Mouse (Mus musculus) liver, postnatal 0 days (tissue): ENCODE data around the gene Smco1. TPM values are rescaled to one million over a fixed set of nuclear protein-coding genes. Genes with fewer than 3 reads are reported as not detected.
"Not testable (repeated sequence)": the region's sequence is repeated elsewhere in the genome, so short reads cannot be mapped to it uniquely, and the experiment has no call there.

Experiments
- ATAC-seq: fragments of 200-750 bp; cut with Nextera tagmentation; 2 replicates; pipeline ENCODE4 v1.8.0; 2017; ENCODE audit warnings: mild to moderate bottlenecking, moderate library complexity
- DNase-seq: peaks from one replicate; pipeline ENCODE4 v3.0.0-alpha.2; 2016
- H3K27ac ChIP-seq: fragments of 300-500 bp; sonication (generic); 2 replicates; pipeline ENCODE4 v1.5.1; 2014; ENCODE audit warnings: antibody characterized with exemption, moderate library complexity, mild to moderate bottlenecking, low read depth
- H3K27me3 ChIP-seq: fragments of 300-500 bp; sonication (generic); 2 replicates; pipeline ENCODE4 v1.6.1; 2014; ENCODE audit warnings: low read length, control low read depth, mixed read lengths; ENCODE audit not compliant: insufficient read depth
- H3K36me3 ChIP-seq: fragments of 300-500 bp; sonication (generic); replicated peaks from 2 replicates; pipeline ENCODE4 v1.6.1; 2014; ENCODE audit warnings: mild to moderate bottlenecking, control low read depth, low read length, moderate library complexity, mixed read lengths; ENCODE audit not compliant: insufficient read depth
- H3K4me1 ChIP-seq: fragments of 300-500 bp; sonication (generic); 2 replicates; pipeline ENCODE4 v1.6.1; 2014; ENCODE audit warnings: antibody characterized with exemption, mild to moderate bottlenecking, control low read depth; ENCODE audit not compliant: insufficient read depth
- H3K4me2 ChIP-seq: fragments of 300-500 bp; sonication (generic); 2 replicates; pipeline ENCODE4 v1.6.1; 2014; ENCODE audit warnings: low read depth, mild to moderate bottlenecking, low read length, moderate library complexity, mixed read lengths
- H3K4me3 ChIP-seq: fragments of 300-500 bp; sonication (generic); 2 replicates; pipeline ENCODE4 v1.5.1; 2014; ENCODE audit warnings: low read depth, low read length
- H3K9ac ChIP-seq: fragments of 300-500 bp; sonication (generic); replicated peaks from 2 replicates; pipeline ENCODE4 v1.6.1; 2014; ENCODE audit warnings: mild to moderate bottlenecking, moderate library complexity
- H3K9me3 ChIP-seq: fragments of 300-500 bp; sonication (generic); 2 replicates; pipeline ENCODE4 v1.6.1; 2016; ENCODE audit warnings: mild to moderate bottlenecking, control low read depth, low read length, mixed read lengths
- CTCF ChIP-seq: sonication (generic); IDR thresholded peaks from 2 replicates; pipeline ENCODE4 v1.5.1; 2016; ENCODE audit warnings: antibody characterized with exemption, low read depth
- EP300 ChIP-seq: IDR thresholded peaks from 2 replicates; pipeline ENCODE4 v1.6.1; 2016; ENCODE audit warnings: antibody characterized with exemption, low read depth, mild to moderate bottlenecking
- WGBS: fragments of 180-500 bp; shearing (Covaris S2); extraction: QIAGEN DNeasy Blood & Tissue Kit; methylation state at CpG from one replicate; pipeline ENCODE4 v1.1.7; 2014; ENCODE audit not compliant: insufficient replicate concordance; 5-methylcytosine and 5-hydroxymethylcytosine counted together
- polyA plus RNA-seq: library from polyadenylated mRNA; unstranded; fragments of >200 nt; fragmentation: Nextera tagmentation; extraction: Ambion mirVana; gene quantifications from 2 replicates; pipeline ENCODE4 v1.2.1, GENCODE M21; 2015

Smco1 gene
- polyA plus RNA-seq: not detected in 2 replicates

- no peak within 1 kb of the TSS for H3K27ac ChIP-seq
- peaks cover 5% of the 10 kb centered on the region; the same call in 1 of the 2 replicates for H3K4me1 ChIP-seq
- no peak for DNase-seq
- no peak within 1 kb of the TSS for H3K4me2 ChIP-seq
- no peak within 1 kb of the TSS for H3K9ac ChIP-seq
- no peaks in the 10 kb centered on the region for H3K36me3 ChIP-seq
- no peak for TF ChIP-seq EP300
- TF ChIP-seq CTCF: no peak
- no peak for ATAC-seq
- H3K9me3 ChIP-seq: no peaks in the 10 kb centered on the region
- no peak within 1 kb of the TSS for H3K4me3 ChIP-seq
- no peaks in the 10 kb centered on the region for H3K27me3 ChIP-seq
- WGBS: 80% methylated on average over 11 of the region's 11 CpGs
These were observed at the start of gene Smco1 for GRCm38 (mm10) chr16:32271291-32271690. TSS of gene Smco1 (plus strand) at chr16:32271468.

- Histone ChIP-seq H3K9me3 (no peaks in the 10 kb centered on the region), H3K9ac (no peak overlapping the region), H3K4me3 (no peak overlapping the region), H3K4me1 (no peaks in the 10 kb centered on the region), H3K36me3 (no peaks in the 10 kb centered on the region), H3K27me3 (no peaks in the 10 kb centered on the region), H3K4me2 (no peak overlapping the region), H3K27ac (no peak overlapping the region)
- 71% methylated on average over 4 of the region's 4 CpGs for WGBS
- TF ChIP-seq CTCF (no peak), EP300 (no peak)
- no peak for DNase-seq
- no peak for ATAC-seq
These were observed 49.5 kb upstream of the Smco1 start for GRCm38 (mm10) chr16:32221803-32222202.

- Histone ChIP-seq H3K4me1 (no peaks in the 10 kb centered on the region), H3K36me3 (no peaks in the 10 kb centered on the region), H3K27me3 (no peaks in the 10 kb centered on the region), H3K4me3 (no peak overlapping the region), H3K9ac (no peak overlapping the region), H3K9me3 (no peaks in the 10 kb centered on the region), H3K27ac (no peak overlapping the region), H3K4me2 (no peak overlapping the region)
- ATAC-seq: no peak
- no peak for DNase-seq
- TF ChIP-seq CTCF (no peak), EP300 (no peak)
These were observed 48.9 kb upstream of the Smco1 start for GRCm38 (mm10) chr16:32222399-32222798.

GRCm38 (mm10) chr16:32232050-32232449, 39.2 kb upstream of the Smco1 start:
- WGBS: 74% methylated on average over 3 of the region's 3 CpGs
- peaks cover 21% of the 10 kb centered on the region for H3K36me3 ChIP-seq
- not testable (repeated sequence) for DNase-seq, H3K27ac ChIP-seq, H3K4me3 ChIP-seq, H3K9ac ChIP-seq, H3K4me1 ChIP-seq, H3K27me3 ChIP-seq, ATAC-seq, H3K9me3 ChIP-seq, H3K4me2 ChIP-seq

- 86% methylated on average over 19 of the region's 19 CpGs for WGBS
- H3K4me3 ChIP-seq: no peak overlapping the region
- H3K36me3 ChIP-seq: peaks cover 26% of the 10 kb centered on the region
- no peaks in the 10 kb centered on the region for H3K9me3 ChIP-seq
- DNase-seq: no peak
- H3K27ac ChIP-seq: no peak overlapping the region
- peaks cover 4% of the 10 kb centered on the region for H3K4me1 ChIP-seq
- ATAC-seq: no peak
- H3K4me2 ChIP-seq: no peak overlapping the region
- no peaks in the 10 kb centered on the region for H3K27me3 ChIP-seq
- no peak overlapping the region for H3K9ac ChIP-seq
- TF ChIP-seq EP300 (no peak), CTCF (no peak)
These were observed 33.2 kb upstream of the Smco1 start for GRCm38 (mm10) chr16:32237930-32238680.

- 0 out of 2 replicates have a peak overlapping the region, but pooled peaks have one; percentile 22 for H3K27ac ChIP-seq
- 72% methylated on average over 2 of the region's 2 CpGs for WGBS
- H3K4me1 ChIP-seq: peaks cover 9% of the 10 kb centered on the region
- ATAC-seq: peak; percentile 56
- DNase-seq: no peak
- no peak for TF ChIP-seq EP300
- no peak for TF ChIP-seq CTCF
- H3K27me3 ChIP-seq: no peaks in the 10 kb centered on the region
- H3K4me3 ChIP-seq: no peak overlapping the region
- H3K9me3 ChIP-seq: no peaks in the 10 kb centered on the region
- no peak overlapping the region for H3K4me2 ChIP-seq
- no peak overlapping the region for H3K9ac ChIP-seq
- H3K36me3 ChIP-seq: peaks cover 16% of the 10 kb centered on the region
These were observed 31.6 kb upstream of the Smco1 start for GRCm38 (mm10) chr16:32239428-32240312.
